Mouse (Mus musculus): ENCODE measurements around the gene Cib2.
"Not testable (repeated sequence)": the region's sequence is repeated elsewhere in the genome, so short reads cannot be mapped to it uniquely, and the experiment has no call there.

The Cib2 gene

GRCm38 (mm10) chr9:54559771-54560471 is at the start of gene Cib2:
Gene Cib2, minus strand, starts transcription at chr9:54560218.
- in situ Hi-C loops (cut with MboI, MseI): no loop called here

DNA sequence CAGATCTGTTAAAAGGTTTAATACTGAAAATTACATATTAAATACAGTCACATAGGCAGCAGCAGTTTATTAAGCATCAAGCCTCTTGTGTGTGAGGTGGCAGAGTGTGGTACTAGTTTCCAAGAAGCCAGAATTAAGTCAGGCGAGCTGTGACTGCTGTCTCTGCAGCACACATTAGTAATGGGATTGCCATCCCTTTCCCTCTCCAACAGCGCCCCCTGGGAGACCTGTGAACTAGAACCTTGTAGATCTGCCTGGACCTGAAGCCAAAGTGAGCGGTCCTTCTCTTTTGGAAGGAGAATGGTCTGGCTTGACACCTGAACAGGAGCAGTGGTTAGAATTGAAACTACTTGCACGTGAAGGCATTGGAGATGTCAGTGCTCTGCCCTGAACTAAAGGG is 44.9 kb upstream of the Cib2 start:
- in situ Hi-C loops (cut with MboI, MseI): no loop called here

DNA sequence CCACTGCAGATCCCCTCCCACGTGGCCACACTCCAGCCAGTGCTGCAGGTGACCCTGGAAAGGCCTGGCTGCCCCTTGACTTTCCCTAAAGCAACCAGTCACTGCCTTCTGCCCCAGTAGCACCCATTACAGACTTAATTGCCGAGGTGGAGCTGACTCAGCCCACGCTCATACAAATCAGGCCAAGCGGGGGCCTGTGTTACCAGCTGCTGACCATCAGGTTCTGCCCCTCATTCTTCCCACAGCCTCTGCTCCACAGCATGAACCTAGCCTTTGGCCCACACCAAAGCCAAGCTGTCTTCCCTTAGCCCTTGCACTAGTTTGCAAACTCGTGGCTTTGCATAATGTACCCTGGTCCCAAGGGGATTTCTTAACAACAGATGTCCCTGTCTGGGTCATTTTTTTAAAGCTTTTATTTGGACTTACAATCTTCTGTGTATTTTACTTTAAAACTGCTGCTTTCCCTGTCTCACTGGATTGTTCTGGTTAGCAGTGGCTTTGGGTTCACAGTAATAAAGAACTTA is 44.2 kb upstream of the Cib2 start:
- in situ Hi-C loops (cut with MboI, MseI): no loop called here

- in situ Hi-C loops (cut with MboI, MseI): no loop called here
These were observed 42.9 kb upstream of the Cib2 start for GRCm38 (mm10) chr9:54602916-54603315.

GRCm38 (mm10) chr9:54602386-54602785 is 42.4 kb upstream of the Cib2 start:
- in situ Hi-C loops (cut with MboI, MseI): no loop called here

GRCm38 (mm10) chr9:54596752-54597465 is 36.9 kb upstream of the Cib2 start:
- in situ Hi-C loops (cut with MboI, MseI): no loop called here

GRCm38 (mm10) chr9:54593652-54594051 is 33.6 kb upstream of the Cib2 start:
- in situ Hi-C loops (cut with MboI, MseI): not testable (repeated sequence)

GRCm38 (mm10) chr9:54587863-54588262 is 27.8 kb upstream of the Cib2 start:
- in situ Hi-C loops (cut with MboI, MseI): no loop called here

DNA sequence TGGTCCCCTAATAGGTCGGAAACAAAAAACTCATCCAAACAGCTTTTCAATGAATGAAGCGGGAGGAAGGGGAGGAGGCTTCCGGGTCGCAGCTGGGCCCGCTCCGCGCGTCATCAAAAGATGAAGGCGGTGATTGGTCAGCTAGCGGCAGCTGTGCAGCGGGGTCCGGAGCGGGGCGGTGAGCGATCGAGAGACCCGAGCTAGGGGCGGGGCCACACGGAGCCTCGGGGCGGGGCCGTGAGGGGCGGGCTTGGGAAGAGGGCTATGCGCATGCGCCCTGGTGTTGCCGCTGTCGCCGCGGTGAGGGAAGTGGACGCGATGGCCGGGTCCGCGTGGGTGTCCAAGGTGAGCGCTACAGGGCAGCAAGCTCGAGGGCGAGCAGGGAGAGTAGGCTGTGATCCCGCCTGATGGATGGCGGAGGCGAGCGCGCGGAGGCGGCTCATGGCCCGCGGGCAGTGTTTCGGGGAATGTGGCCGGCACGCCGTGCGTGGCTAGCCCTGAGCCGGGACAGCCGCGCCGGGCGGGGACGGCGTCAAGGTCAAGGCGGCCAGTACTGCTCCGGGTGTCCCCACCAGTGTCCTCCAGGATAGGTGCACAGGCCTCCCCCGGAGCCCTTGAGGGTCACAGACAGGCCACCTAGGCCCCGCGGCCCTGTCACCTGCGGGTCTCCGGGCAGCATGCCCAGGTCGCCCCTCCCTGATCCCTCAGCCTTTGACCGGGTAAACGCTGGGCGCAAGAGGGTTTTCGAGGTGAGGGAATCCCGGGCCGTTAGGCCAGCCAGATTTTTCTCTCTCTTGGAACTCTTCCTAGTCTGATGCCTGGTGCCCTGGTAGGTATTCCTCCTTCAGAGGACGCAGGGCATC is 26.4 kb upstream of the Cib2 start, which contains the start of gene Idh3a:
Idh3a (plus strand) TSS at position 136 of the 863 bp plus-strand sequence.
- in situ Hi-C loops (cut with MboI, MseI): no loop called here

- in situ Hi-C loops (cut with MboI, MseI): no loop called here
These were observed 25.8 kb upstream of the Cib2 start for GRCm38 (mm10) chr9:54585839-54586198.

GRCm38 (mm10) chr9:54584127-54584526 is 24.1 kb upstream of the Cib2 start:
- in situ Hi-C loops (cut with MboI, MseI): not testable (repeated sequence)

GRCm38 (mm10) chr9:54583712-54584111 is 23.7 kb upstream of the Cib2 start:
- in situ Hi-C loops (cut with MboI, MseI): no loop called here

DNA sequence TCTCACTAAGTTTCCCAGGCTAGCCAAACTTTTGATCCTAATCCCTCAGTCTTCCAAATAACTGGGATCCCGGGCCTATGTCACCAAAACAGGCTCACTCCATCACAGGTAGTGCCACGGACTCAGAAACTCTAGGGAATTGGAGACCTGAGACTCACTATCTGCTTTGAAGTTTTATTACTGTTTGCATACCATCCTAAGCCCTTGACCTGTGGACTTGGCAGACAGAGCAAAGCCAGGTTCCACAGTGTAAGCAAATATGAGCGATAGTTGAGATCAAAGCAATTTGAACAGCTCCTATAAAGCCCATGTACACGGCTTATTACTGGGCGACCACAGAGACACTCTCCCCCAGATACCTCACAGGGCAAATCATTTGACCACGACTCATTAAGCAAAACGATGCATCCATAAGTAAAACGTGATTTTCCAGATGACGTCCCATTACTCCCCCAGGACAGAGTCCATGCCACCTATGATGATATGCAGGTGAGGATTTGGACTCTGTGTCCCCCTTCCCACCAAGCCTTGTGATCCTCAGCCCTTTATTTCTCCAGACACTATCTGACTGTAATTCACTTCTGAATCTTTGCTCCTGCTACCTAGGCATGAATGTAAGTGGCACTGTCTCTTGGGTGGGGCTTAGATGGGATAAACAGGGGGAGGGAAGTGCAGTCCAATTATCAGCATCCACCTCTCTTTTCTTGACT is 11.3 kb upstream of the Cib2 start:
- in situ Hi-C loops (cut with MboI, MseI): no loop called here

- in situ Hi-C loops (cut with MboI, MseI): no loop called here
These were observed 8.7 kb upstream of the Cib2 start for GRCm38 (mm10) chr9:54568732-54569131.

- in situ Hi-C loops (cut with MboI, MseI): no loop called here
These were observed 6.9 kb upstream of the Cib2 start for GRCm38 (mm10) chr9:54566958-54567357.

- in situ Hi-C loops (cut with MboI, MseI): no loop called here
These were observed 998 bp upstream of the Cib2 start for GRCm38 (mm10) chr9:54560831-54561601.

DNA sequence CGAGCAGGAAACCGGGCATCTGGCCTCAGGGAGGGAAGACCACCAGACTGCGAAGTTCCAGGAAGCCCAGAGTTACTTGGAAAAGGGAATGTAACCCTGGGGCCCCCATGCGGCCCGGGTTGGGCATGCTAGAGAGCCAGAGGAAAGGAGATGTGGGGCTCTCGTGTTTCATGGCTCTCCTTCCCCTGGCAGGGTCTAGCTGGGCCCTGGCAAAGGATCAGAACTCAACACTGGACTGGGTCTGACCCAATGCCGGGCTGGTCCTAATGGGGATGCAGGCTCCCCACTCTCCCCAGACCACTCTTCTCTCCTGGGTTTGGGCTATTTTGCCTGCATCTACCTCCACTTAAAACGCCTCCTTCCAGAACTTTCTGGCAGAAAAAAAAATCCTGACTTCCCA is 1.3 kb downstream of the Cib2 start:
- in situ Hi-C loops (cut with MboI, MseI): no loop called here

DNA sequence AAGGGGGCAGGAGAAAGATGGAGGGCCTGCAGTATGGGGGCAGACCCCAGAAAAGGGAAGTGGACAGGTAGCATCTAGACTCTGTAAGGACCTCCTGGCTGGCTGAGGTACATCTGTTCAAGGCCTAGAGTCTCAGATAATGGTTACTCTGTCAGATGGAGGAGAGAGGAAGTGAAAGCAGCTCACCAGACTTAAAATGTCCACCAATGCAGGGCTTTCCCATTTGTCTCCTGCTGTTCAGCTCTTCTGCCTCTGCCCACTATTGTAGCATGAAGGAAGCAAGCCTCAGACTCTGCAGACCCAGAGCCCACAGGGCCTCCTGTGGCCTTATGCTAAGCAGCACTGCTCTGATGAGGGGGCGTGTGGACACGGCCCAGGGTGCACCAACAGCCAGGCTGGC is 5.0 kb downstream of the Cib2 start:
- in situ Hi-C loops (cut with MboI, MseI): no loop called here

DNA sequence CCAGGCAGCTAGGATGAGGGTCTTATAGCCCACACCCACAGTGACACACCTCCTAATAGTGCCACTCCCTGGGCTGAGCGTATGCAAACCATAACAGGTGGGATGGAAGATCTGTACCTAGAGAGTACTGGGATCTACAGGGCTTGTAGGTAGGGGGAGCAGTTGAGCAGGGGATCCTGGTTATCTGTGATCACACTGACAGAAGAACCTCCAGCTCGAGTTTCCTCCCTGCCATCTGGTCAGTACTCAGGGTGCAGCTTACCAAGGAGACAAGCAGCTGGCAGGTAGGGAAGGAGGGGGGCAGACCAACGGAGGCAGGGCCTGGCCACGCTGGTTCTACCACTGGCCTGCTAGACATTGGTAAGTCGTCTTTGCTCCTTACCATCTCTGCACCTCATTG is 7.6 kb downstream of the Cib2 start:
- in situ Hi-C loops (cut with MboI, MseI): no loop called here

DNA sequence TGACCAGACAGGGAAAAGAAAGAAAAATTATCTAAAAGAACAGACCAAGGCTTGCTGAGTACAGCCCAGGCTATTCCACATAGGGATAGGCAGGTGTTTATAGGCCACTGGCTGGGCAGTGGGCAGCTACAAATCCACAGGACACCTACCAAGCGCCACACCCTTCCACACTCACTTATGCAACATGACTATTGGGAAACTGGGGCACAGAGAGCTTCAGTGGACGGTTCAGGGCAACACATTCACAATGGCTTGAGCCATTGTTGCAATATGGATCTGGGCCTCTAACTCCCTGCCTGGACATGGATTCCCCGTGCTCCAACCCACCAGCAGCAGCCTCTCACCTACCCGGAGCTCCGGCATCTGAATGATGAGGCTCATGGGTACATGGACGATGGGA is 10.6 kb downstream of the Cib2 start:
- in situ Hi-C loops (cut with MboI, MseI): no loop called here

- in situ Hi-C loops (cut with MboI, MseI): no loop called here
These were observed 12.5 kb downstream of the Cib2 start for GRCm38 (mm10) chr9:54547536-54547935.

All from T-helper 2 cell (primary cell).